Mouse (Mus musculus): ENCODE measurements around the gene Snap91. TPM values are rescaled to one million over a fixed set of nuclear protein-coding genes. Genes with fewer than 3 reads are reported as not detected.

The Snap91 gene
- polyA plus RNA-seq, 1 experiment from 2014 or later: 23.5 TPM

DNA sequence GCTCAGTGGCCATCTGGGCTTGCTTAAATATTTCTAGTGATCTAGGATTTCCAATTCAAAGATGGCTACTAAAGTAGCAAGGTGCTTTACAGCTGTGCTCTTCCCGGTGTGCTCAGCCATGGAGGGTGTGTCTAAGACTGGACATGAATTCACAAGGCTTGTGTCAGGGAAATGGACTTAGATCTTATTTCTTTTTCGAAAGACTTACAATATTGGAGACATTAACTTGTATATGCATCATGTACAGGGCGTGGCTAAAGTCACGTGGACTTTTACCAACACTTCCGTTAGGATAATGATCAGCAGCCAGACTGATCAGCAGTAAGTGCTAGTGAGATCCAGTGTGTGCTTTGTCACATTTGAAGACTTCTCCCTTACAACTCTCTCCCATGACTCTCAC lies 160.2 kb downstream of the Snap91 start:
- Histone ChIP-seq H3K4me1 (ENCODE audit: control insufficient read depth, insufficient read depth, low read length) (peaks cover 9% of the 10 kb centered on the region; the same call in 1 of the 2 replicates), H3K27ac (ENCODE audit: low read depth, low read length) (no peak overlapping the region), H3K27me3 (ENCODE audit: control insufficient read depth, insufficient read depth, low read length) (no peaks in the 10 kb centered on the region), H3K4me3 (ENCODE audit: low read depth, low read length) (no peak overlapping the region), H3K36me3 (ENCODE audit: control insufficient read depth, insufficient read depth, low read length) (no peaks in the 10 kb centered on the region), H3K4me2 (no peak overlapping the region), H3K9me3 (replicated peaks; ENCODE audit: control insufficient read depth, low read length) (no peaks in the 10 kb centered on the region), H3K9ac (ENCODE audit: low read depth, low read length) (no peak overlapping the region)
- no peak for ATAC-seq (replicated peaks; ENCODE audit: insufficient number of reproducible peaks, low FRiP score, low TSS enrichment)
- WGBS (ENCODE audit: insufficient replicate concordance): 82% methylated on average over 5 of the region's 5 CpGs

DNA sequence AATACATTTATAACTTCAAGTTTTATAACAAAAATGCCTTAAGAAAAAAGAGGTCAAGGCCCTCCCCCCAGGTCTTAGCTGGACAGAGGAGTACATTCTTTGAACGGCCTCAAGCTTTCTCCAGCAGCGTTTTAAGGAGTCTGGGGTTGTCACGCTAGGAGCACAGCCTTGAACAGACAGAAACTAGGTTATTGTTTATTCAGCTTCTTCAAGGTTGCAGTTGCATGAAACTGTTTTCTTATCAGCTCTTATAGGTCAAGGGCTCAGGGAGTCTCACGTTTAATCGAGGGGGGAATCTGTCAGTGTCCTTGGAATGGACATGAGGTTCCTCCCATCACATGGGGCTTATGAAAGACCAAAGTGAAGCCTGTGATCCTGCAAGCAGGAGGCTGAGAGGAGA lies 163.3 kb downstream of the Snap91 start:
- 60% methylated on average over 5 of the region's 5 CpGs for WGBS (ENCODE audit: insufficient replicate concordance)

DNA sequence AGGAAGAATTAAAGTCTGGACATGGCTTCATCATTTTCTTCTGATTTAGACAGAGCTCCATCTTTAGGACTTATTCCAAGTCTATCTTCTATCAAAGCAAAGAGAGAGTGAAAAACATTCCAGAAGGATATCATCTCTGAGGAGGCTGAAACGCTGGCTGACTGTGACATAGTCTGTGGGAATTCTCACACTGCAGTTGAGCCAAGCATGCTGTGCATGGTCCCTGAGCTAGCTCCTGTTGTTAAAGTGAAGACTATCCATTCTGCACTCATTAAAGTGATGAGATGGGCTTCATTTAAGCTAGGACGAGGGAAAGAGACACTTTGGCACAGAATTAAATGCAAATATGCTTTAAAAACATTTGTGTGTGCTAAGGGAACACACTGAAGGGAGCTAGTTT lies 163.9 kb downstream of the Snap91 start:
- H3K9ac ChIP-seq (ENCODE audit: low read depth, low read length): no peak overlapping the region
- no peak overlapping the region; the same call in 1 of the 2 replicates for H3K27ac ChIP-seq (ENCODE audit: low read depth, low read length)
- H3K9me3 ChIP-seq (replicated peaks; ENCODE audit: control insufficient read depth, low read length): no peaks in the 10 kb centered on the region
- 54% methylated on average over 2 of the region's 2 CpGs for WGBS (ENCODE audit: insufficient replicate concordance)
- H3K27me3 ChIP-seq (ENCODE audit: control insufficient read depth, insufficient read depth, low read length): no peaks in the 10 kb centered on the region
- H3K36me3 ChIP-seq (ENCODE audit: control insufficient read depth, insufficient read depth, low read length): no peaks in the 10 kb centered on the region
- no peak for ATAC-seq (replicated peaks; ENCODE audit: insufficient number of reproducible peaks, low FRiP score, low TSS enrichment)
- H3K4me1 ChIP-seq (ENCODE audit: control insufficient read depth, insufficient read depth, low read length): peaks cover 9% of the 10 kb centered on the region; the same call in 1 of the 2 replicates
- H3K4me2 ChIP-seq: no peak overlapping the region
- H3K4me3 ChIP-seq (ENCODE audit: low read depth, low read length): no peak overlapping the region

More for the DNA sequence above, 163.3 kb downstream of the Snap91 start:
- ATAC-seq (replicated peaks; ENCODE audit: insufficient number of reproducible peaks, low FRiP score, low TSS enrichment): no peak
- no peaks in the 10 kb centered on the region for H3K36me3 ChIP-seq (ENCODE audit: control insufficient read depth, insufficient read depth, low read length)
- no peaks in the 10 kb centered on the region for H3K27me3 ChIP-seq (ENCODE audit: control insufficient read depth, insufficient read depth, low read length)
- no peaks in the 10 kb centered on the region for H3K9me3 ChIP-seq (replicated peaks; ENCODE audit: control insufficient read depth, low read length)
- peaks cover 9% of the 10 kb centered on the region; the same call in 1 of the 2 replicates for H3K4me1 ChIP-seq (ENCODE audit: control insufficient read depth, insufficient read depth, low read length)
- H3K4me3 ChIP-seq (ENCODE audit: low read depth, low read length): no peak overlapping the region
- no peak overlapping the region for H3K27ac ChIP-seq (ENCODE audit: low read depth, low read length)
- no peak overlapping the region for H3K4me2 ChIP-seq
- H3K9ac ChIP-seq (ENCODE audit: low read depth, low read length): no peak overlapping the region

Other genes with a start within 250 kb of the Snap91 start
- gene Me1, start 184.7 kb downstream of the Snap91 start, polyA plus RNA-seq (2014; fragmentation: Nextera tagmentation; extraction: Ambion mirVana): 34.3 and 41.4 TPM in 2 replicates
- gene Prss35, start 137.0 kb downstream of the Snap91 start, polyA plus RNA-seq (2014; fragmentation: Nextera tagmentation; extraction: Ambion mirVana): 12.8 and 16.8 TPM in 2 replicates
- gene Ripply2, start 134.9 kb upstream of the Snap91 start, polyA plus RNA-seq (2014; fragmentation: Nextera tagmentation; extraction: Ambion mirVana): 0.26 and 0.49 TPM in 2 replicates
- gene Cyb5r4, start 141.4 kb upstream of the Snap91 start, polyA plus RNA-seq (2014; fragmentation: Nextera tagmentation; extraction: Ambion mirVana): 52.0 and 52.7 TPM in 2 replicates